Mouse (Mus musculus): ENCODE measurements at regions not wholly inside any gene's neighbourhood (a gene's known extent, or its start where the extent isn't known, plus 50 kb on each side); places are given as distances from the start of the nearest gene placed in this dataset.
A peak's percentile ranks its signal among the peaks of the same experiment; 100 is the strongest.
"Not testable (repeated sequence)": the region's sequence is repeated elsewhere in the genome, so short reads cannot be mapped to it uniquely, and the experiment has no call there.

DNA sequence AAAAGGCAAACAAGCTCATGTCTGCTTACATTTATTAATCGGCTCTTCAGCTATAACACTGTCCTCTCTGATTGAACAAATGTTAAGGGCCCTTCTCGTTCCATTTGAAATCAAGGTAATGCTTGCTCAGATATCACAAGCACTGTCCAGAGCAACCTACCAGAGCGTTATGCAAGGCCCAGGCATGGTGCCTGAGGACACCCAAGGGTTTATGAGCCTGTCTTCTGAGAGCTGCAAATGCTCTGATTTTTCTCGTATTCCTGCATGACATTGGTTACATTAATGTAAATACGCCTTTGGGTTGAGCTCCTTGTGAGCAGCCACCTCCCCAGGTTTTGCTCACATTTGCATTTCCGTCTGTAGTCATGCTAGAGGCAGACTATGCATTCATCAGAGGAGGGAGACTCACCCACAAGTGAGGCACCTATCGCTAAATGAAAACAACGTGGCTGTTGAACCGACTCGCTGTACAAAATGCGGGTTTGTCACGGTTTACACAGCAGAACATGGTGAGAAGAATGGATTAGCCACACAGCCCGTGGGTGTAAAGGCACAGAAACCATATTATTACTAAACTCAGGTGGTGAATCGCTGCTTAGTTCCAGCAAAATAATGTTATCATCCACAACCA is 152.7 kb upstream of the Ipo5 start:
- no peak for DNase-seq

DNA sequence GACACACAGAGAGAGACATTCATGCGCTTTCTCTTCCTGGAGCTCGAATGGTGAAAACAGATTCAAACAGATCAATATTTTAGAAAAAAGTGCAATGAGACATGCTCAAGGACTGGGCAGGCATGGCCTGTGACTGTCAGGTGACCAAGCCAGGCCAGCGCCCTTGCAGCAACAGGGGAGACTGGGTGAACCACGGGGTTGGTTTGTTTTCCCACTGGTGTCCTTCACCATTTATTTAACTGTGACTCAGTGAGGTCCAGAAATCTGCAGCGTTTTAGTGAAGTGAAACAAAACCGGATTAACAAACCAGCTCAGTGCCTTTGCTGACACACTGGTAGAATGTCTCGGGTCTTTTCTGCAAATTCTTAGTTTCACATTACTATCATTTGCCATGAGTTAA is 148.9 kb upstream of the Ipo5 start:
- no peak for DNase-seq

DNA sequence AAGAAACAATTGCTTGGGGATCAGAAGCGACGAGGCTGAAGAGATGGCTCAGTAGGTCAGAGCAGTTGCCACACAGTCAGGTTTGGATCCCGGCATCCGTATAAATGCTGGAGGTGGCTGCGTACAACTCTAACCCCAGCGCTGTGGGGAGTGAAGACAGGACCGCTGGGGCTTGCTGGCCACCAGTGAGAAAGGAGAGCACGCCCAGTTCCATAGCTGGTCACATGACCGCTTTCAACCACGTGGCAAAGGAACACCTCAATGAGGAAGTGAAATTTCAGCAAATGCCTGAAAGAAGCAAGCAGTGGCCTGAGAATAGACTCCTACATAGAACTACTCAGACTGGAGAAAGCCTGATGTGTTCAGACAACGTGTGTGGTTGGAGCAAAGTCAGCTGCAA is 148.3 kb upstream of the Ipo5 start:
- no peak for DNase-seq

DNA sequence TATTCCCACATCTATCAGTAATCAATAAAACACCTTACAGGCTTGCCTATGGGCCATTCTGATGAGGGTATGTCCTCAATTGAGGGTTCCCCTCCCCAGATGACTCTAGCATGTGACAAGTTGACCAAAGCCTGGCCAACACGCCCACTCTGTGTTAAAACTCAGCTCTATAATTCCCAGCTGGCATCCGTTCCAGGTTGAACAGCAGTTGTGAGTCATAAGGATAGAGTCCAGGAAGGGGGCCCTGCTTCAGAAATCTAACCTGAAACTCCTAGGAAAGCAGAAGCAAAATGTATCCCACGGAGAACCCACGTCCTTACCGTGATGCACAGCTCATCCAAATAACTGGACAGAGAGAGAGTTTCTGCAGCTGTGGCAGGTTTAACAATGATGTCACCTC is 147.2 kb upstream of the Ipo5 start:
- no peak for DNase-seq

DNA sequence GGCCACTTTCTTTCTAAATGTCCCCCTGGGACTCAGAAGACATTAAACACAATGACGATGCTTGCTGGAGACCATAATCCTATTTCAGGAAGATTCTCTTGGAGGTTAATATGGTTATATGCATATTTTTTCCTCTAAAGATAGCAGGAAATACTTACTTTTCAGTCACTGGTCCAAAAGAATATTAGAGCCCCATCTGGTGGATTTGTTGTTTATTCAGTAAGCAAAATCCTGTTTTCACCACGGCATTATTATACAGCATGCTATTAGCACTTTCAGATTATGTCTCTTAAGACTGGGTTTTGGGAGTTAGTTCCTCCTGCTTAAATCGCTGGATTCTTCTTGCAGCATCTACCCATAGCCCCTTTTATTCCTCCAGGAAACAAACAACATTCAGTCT is 146.6 kb upstream of the Ipo5 start:
- DNase-seq = no peak

DNA sequence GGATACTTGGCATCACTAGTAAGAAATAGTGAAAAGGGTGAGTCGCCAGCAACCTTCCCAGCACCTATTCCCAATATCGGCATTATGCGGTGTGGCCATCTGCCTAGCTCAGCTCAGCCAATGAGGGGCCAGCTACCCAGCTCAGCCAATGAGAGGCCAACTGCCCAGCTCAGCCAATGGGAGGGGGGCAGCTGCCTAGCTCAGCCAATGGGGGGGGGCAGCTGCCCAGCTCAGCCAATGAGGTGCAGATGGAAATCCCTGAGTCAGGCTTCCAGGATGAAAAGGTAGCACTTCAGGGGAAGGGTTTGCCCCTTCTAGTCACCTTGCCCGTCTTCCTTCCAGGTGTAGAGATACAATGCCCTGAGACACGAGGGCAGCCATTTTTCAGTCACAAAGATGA is 144.6 kb upstream of the Ipo5 start:
- DNase-seq = no peak

DNA sequence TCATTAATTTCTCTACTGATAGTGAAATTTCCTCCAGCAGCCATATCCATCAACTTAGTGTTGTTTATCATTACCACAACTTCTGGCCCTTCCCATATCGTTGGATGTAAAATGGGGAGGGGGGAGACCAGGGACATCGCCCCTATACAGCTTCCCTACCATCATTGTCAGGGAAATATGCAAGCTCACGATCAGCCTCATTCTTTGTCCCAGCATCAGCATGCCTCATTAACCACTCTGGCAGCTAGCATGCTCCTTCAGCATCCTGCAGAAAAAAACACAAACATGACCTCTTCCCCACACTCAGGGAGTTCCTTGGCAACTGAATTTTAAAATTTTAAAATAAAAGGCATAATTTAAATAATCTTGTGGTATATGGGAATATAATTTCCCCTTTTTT is 140.4 kb upstream of the Ipo5 start:
- no peak for DNase-seq

DNA sequence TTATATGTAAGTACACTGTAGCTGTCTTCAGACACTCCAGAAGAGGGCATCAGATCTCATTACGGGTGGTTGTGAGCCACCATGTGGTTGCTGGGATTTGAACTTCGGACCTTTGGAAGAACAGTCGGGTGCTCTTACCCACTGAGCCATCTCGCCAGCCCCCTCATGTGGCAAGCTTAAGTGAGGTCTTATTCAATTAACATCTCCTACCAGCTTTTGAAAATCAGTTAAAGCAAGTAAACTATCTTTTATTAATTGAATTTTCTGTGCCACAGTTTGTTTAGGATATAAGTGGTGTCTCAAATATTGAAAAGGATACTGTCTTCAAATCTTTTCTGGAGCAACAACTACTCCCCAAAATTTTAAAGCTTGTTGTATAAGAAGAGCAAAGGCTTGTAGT is 138.0 kb upstream of the Ipo5 start:
- not testable (repeated sequence) for DNase-seq

DNA sequence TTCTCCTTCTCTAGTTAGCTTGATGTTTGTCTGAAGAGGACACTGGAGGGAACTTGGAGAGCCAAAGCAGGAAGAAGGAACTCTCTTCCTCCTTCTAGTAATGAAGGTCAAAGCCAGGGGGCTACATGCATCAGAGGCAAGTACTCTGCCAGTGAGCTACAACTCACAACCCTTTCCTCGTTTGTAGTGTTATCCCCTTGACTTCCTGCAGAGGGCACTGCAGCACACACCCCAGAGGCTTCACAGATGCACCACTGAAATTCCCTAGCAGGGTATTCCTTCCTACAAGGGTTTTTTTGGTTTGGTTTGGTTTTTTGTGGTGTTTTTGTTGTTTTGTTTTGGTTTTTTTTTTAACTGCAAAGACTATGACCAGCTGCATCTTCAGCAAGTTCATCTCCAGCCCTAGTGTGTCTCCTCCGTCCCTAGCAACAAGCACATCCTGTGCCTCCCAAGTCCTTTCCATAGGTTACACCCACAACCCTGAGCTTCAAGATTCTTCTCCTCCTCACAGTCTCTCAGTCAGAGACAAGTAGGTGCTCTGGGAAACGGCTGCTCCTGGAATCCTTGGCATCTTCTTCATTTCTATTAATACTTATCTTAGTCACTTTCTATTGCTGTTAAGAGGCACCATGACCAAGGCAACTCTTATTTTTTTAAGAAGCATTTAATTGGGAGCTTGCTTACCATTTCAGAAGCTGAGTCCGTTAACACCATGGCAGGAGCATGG is 119.0 kb upstream of the Ipo5 start:
- DNase-seq = peak in 1 of 2 experiments; percentile 10

DNA sequence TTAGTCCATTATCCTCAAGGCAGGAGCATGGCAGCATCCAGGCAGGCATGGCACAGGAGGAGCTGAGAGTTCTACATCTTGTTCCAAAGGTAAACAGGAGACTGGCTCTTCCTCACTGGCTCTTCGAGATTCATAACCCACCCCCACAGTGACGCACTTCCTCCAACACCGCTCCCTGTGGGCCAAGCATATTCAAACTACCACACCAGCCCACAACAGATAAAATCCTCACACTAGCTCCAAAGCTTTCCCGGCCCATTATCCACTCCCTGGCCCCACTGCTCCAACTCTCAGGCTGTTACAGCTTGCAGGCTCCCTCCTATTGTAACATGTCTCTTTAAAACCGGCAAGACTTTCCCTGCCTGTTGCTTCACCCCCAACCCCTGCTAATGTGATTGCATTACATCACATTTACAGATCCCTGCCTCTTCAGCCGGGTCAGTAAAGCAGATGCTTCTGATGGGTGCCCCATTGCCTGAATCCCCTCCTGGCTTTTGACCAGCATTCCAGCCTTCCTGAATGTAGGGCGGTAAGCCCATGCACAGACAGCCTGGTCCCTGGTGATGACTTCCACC is 113.0 kb upstream of the Ipo5 start:
- no peak for DNase-seq

DNA sequence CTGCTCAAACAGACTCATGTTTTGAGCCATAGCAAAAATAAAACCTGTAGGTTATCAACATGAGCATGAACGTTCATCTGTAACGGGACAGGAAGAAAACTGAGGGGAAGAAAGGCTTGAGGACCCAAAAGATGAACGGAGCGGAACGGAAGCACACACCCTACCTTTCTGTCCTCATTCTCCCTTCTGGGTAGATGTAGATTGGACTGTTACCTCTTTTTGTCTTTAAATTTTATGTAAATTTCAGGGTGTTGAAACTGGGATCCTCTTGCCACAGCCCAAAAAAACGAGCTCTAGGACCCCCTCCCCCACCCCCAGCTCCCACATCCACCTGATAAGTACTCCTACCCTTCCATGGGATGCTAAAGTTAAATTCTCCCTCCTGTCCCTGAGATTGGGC is 107.8 kb upstream of the Ipo5 start:
- no peak for DNase-seq

DNA sequence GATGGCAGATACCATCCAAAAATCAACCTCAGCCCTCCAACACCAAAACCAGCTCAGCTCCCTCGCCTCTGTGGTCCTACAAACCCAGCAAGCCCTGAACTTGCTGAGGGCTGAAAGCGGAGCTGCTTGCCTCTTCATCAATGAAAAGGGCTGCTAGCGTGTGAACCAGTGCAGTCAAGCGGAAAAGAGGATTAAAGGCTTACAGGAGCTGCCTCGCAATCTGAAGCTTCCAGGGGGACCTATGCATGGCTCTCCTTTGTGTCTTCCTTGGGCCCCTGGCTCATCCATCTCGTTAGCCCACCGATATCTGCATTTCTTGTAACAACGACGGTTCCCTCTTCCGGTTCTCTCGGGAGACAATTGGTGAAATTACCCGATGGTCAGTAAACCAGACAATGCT is 107.3 kb upstream of the Ipo5 start:
- DNase-seq = peak; percentile 77 to 78

DNA sequence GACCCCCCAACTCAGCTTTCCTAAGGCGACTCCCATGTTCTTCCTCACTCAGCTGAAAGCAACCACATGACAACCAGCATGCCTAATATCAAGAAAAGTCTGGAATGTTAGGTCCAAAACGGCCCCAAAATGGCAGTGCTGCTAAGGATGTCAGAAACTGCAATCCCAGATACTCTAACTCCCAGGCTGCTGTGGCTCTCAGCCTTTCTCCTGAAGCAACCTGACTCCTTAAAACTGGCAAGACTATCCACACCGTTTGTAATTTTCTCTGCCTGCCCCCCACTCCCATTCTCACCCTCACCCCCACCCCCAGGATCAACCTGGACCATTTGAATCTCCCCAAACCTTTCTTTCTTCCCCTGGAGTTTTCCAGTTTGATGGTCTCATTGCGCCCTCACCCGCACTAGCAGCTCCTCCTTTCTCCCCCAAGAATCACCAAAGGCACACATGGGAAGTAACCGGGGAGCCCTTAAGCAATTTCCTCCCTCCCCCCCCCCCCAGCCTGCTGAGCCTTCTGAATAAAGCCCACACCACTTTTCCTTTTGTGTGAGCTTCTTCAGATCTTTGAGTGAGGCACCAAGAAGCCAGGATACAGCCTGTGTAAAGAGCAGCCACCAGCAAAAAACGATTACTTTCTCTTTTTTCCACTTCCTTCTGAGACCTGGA is 106.7 kb upstream of the Ipo5 start:
- no peak for DNase-seq

DNA sequence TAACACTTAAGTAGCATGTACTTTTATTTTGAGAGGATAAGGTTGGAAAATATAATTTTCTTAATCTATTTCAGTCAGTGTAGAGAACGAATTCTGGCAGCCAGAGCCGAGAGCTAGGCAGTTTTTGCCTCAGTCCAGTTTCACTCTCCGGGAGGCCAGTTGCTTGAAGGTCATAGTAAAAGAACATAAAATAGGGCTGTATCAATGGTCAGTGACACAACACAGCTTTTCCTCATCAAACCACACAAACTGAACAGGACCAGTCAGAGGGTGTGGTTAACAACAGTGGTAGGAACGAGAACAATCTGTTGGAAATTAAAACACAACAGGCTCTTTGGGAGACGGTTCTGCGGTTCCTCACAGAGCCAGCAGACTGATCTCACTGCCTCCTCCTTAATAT is 105.9 kb upstream of the Ipo5 start:
- no peak for DNase-seq

DNA sequence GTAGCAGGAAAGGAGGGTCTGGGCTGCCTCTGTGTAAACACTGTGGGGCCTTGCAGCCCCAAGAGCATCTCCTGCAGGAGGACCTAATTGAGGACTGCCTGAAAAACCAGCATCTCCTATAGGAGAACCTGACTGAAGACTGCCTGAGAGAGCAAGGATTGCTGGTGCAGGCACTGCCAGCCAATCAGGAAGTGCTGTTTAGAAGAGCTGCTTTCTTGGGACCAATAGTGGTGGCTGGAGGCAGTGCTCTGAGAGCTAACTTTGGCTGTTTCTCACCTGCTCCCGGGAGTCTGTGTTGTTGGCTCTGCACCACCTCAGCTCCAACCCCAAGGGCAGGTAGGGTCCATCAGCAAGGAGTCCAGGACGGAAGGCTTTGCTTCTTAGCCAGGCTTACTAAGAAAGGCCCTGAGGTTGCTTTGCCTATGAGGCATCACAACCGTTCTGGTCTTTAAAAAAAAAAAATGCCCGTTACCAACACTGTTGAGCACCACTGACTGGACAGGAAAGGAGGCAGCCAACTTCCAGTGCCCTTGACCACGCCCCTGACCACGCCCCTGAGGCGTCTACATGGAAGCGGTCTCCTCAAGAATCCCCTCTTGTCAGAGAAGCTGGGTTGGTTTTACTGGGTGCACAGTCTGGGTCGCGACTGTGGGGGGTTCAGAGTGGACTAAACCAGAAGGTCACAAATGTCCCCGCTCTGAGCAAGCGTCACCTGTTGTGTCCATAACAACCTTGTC is 105.0 kb upstream of the Ipo5 start:
- not testable (repeated sequence) for DNase-seq

DNA sequence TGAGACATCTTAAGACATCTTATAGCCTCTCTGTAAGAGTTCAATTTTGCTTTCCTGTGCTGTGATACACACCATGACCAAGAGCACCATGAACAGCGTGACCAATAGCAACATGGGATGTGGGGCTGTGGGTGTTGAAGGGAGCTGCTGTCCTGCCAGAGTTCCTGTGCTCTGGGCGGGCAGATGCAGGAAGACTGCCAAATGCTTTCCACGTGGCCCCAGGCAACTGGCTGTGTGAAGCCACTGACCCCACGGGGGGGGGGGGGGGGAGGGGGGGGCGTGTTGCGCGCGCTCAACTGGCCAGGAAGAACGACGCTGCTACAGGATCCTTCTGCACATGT is 104.5 kb upstream of the Ipo5 start:
- DNase-seq = no peak

DNA sequence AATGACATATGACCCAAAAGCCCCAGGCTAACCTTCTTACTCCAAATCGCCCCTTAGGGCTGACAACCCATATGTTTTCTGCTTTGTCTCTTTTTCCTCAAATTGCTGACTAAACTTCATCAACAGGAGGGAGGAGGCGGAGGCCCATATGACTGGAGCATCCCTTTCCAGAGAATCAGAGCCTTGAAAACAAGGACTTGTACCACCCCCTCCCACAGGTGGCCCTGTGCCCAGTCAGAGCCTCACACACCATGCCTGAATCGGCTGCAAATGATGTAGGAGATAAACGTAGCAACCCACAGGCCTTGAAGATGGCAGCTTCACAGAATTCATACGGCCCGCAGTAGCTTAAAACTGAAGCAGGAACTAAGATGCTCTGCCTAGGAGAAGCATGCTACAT is 101.7 kb upstream of the Ipo5 start:
- DNase-seq = no peak

DNA sequence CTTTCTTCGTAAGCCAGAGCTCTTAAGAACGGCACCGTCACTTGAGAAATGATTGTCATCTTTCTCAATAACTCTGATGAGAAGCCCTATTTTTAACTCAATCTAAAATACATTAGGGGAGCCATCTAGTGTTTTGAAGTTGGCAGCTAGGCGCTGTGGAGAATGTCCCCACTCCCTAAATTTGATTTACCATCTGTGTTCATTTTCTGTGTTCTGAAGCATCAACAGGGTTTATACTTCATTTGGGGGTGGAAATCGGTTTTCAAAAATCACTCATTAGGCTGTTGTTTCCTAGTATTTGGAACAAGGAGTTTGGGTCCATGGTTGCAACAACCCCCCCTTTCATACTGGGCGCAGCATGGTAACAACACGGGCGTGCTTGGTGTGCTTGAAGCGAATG is 97.1 kb upstream of the Ipo5 start:
- DNase-seq = no peak

DNA sequence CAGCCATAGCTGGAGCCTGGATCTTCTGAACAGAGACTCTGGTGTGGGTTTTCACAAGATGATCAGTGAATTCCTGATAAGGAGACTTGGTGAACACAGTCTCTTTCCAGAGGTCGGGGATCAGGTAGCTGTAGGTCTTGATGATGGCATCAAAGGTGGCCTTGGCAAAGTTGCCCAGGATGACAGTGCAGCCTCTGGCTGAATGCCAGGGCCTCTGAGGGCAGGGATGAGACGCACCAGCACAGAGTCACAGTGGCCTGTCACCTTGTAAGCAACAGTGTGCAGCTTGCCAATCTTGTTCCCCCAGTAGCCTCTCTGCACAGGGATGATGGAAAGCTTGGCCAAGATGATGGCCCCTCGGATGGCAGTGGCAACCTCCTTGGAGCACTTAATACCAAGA is 95.9 kb upstream of the Ipo5 start:
- DNase-seq = not testable (repeated sequence)

DNA sequence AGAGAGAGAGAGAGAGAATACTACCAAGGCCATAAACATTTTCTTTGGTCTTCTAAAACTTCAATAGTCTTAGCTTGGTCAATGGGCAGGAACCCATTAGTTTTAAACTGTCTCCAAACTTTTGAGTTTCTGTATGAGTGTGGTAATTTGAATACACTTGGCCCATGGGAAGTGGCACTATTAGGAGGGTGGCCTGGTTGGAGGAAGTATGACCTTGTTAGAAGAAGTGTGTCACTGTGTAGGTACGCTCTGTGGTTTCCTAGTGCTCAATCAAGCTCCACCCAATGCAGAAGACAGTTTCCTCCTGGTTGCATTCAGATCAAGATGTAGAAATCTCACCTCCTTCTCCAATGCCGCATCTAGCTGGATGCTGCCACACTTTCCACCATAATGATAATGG is 94.5 kb upstream of the Ipo5 start:
- no peak for DNase-seq

DNA sequence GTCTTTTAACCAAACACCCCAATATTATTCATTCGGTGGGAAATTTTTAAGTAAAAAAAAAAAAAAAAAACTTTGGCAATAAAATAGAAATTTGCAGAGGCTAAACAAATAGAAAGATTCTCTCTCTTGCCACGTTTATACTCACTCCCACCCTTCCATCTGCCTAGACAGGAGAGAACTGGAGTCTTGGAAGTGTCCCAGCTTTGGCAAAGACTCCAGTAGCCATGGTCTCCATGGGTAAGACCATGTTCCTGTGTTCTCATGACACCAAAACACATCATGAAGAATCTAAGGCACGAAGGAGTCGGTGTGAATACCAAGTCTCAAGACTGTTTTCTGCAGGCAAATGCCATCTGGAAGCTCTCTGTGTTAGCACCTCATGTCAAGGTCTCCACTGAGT is 84.8 kb upstream of the Ipo5 start:
- DNase-seq = no peak

DNA sequence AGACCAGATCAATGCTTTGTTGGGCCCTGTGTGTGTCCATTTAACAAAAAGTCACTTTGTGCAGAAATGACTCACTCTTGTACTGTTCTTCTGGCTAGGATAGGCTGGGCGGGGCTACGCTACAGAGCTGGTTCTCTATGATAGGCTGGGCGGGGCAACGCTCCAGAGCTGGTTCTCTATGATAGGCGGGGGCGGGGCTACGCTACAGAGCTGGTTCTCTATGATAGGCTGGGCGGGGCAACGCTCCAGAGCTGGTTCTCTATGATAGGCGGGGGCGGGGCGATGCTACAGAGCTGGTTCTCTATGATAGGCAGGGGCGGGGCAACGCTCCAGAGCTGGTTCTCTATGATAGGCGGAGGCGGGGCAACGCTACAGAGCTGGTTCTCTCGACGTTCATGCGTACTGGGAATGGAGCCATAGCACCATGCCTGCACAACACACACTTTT is 80.6 kb upstream of the Ipo5 start:
- peak in 1 of 2 experiments; percentile 29 for DNase-seq

DNA sequence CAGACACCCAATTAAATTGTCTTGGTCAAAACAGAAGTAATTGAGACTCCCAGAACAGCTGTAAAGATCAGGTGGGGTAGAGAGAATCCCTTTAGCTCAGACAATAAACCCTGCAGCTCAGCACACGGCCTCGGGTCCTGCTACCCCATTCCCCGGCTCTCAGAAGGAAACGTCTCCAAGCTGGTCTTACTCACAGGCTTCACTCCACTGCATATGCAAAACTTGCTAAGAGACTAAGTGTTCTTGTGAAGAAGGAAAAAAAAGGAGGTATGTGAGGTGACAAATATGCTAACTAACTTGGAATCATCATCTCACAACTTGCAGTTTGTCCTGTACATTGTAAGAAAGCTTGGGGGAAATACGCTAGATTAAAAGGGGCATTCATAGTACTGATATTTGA is 79.6 kb upstream of the Ipo5 start:
- DNase-seq = no peak
